Mouse (Mus musculus) natural killer cell, adult 2 months (primary cell): ENCODE results near the gene Vmn1r137.
"Not testable (repeated sequence)": the region's sequence is repeated elsewhere in the genome, so short reads cannot be mapped to it uniquely, and the experiment has no call there.

Experiments
- DNase-seq, 2 experiments: peaks; one replicate each; pipeline ENCODE4 v3.0.0; 2022; ENCODE audit warnings: low spot score in 2 of 2

Gene Vmn1r137

DNA sequence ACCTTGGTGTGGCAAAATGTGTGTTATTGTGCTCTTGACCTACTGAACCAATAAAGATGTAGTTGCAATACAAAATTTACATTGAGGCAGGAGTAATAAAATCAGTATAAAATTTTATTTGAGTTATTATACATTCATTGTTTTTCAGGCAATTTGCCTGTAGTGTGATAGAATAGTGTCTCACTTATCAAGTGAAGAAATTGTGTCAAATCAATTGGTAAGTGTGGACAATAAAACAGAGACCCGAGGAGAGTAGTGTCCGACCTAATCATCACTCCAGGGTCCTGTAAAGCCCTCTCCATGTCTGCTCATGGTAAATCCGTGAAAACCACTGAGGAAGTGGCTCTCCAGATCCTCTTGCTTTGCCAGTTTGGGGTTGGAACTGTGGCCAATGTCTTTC, at the start of gene Vmn1r137:
TSS of gene Vmn1r137 (plus strand) at position 301 of the 400 bp plus-strand sequence.
- not testable (repeated sequence) for DNase-seq

- DNase-seq = not testable (repeated sequence)
Measured at GRCm38 (mm10) chr7:22028797-22029196, 34.4 kb downstream of the Vmn1r137 start, which contains the start of gene Vmn1r138. Gene Vmn1r138, minus strand, starts transcription at chr7:22028897.
